Comparison of ENCODE assay signal across 23 mouse cellular contexts in the genomic region with DNA sequence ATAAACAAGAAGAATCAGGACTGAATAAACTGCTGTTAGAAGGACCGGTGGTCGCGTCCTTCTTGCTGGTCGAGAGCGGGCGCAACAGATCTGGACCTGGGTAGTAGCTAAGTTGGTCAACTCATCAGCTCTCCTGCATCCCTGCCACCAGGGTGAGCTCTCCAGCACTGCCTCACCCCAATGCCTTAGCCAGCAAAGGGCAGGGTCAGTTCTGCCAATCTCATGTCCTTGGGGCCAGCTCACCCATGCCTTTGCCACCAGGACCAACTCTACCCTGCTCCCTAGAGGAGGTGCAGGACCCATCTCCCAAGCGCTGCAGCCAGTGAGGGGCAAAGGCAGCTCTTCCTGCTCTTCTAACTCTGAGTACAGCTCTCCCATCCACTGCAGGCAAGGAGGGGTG. TPM values are rescaled to one million over a fixed set of nuclear protein-coding genes. Genes with fewer than 3 reads are reported as not detected.
DNase-seq lines count a peak whose midpoint lies in the region; ATAC-seq and TF ChIP-seq lines count a peak whose summit lies in the region.
"Had no signal": no experiment of that assay in that cellular context is flagged by ENCODE, and none has a peak within 500 bp of the region (broad histone marks: within the 10 kb centered on the region; RNA-seq: fewer than 3 reads in every experiment).

No protein-coding gene starts in this region.

- H3K27me3 ChIP-seq in heart, embryonic 12.5 days (replicated peaks), result no peaks in the 10 kb centered on the region
- H3K27me3 ChIP-seq in liver, adult 2 months (ENCODE audit: control insufficient read depth, insufficient read depth, low read length), result no peaks in the 10 kb centered on the region
- H3K27me3 ChIP-seq in neural tube, embryonic 15.5 days (replicated peaks), result no peaks in the 10 kb centered on the region
- H3K27me3 ChIP-seq: heart, embryonic 13.5 days; hindbrain, embryonic 15.5 days; intestine, embryonic 15.5 days; limb, embryonic 15.5 days; neural tube, embryonic 12.5 days; Patski had no signal

- H3K36me3 ChIP-seq in heart, embryonic 12.5 days, result no peaks in the 10 kb centered on the region
- no peaks in the 10 kb centered on the region for H3K36me3 ChIP-seq in liver, adult 2 months (ENCODE audit: control insufficient read depth, insufficient read depth, low read length)
- no peaks in the 10 kb centered on the region for H3K36me3 ChIP-seq in neural tube, embryonic 15.5 days
- H3K36me3 ChIP-seq: forebrain, embryonic 10.5 days; heart, embryonic 13.5 days; hindbrain, embryonic 15.5 days; intestine, embryonic 15.5 days; limb, embryonic 15.5 days; neural tube, embryonic 12.5 days had no signal

- no peak for DNase-seq in heart, postnatal 36 days
- DNase-seq in liver, adult 2 months (ENCODE audit: extremely low read depth, low read depth, low spot score), result peak; percentile 38
- DNase-seq in spleen, adult 18-20 months, result no peak
- DNase-seq in right cerebral cortex, postnatal 14 days, result no peak
- DNase-seq: cerebellum, adult 11 months; cerebellum, postnatal 14 days; forebrain, postnatal 0 days; lung, postnatal 10 days; right cerebral cortex, adult 18-20 months; thymus, adult 2 months had no signal

- TF ChIP-seq POLR2A in bone marrow, adult 2 months (IDR thresholded peaks at IDR 0.05; ENCODE audit: borderline replicate concordance, control insufficient read depth, low read depth, low read length), result no peak
- TF ChIP-seq POLR2A in liver, adult 2 months (IDR thresholded peaks at IDR 0.05; ENCODE audit: extremely low read depth, insufficient read depth, low read length), result no peak

- no peak overlapping the region for H3K27ac ChIP-seq in heart, embryonic 12.5 days (ENCODE audit: poor library complexity, severe bottlenecking)
- no peak overlapping the region for H3K27ac ChIP-seq in bone marrow, adult 2 months (ENCODE audit: control insufficient read depth, insufficient read depth, low read depth, low read length, poor library complexity)
- H3K27ac ChIP-seq in liver, adult 2 months (replicated peaks; ENCODE audit: insufficient read depth, low read depth, low read length), result no peak overlapping the region
- H3K27ac ChIP-seq in neural tube, embryonic 15.5 days (replicated peaks), result no peak overlapping the region
- H3K27ac ChIP-seq: forebrain, embryonic 10.5 days; heart, embryonic 13.5 days; hindbrain, embryonic 15.5 days; intestine, embryonic 15.5 days; kidney, postnatal 0 days; layer of hippocampus, adult 2 months; limb, embryonic 15.5 days; neural tube, embryonic 12.5 days had no signal

- no peaks in the 10 kb centered on the region for H3K9me3 ChIP-seq in heart, embryonic 12.5 days (replicated peaks)
- H3K9me3 ChIP-seq in neural tube, embryonic 15.5 days (replicated peaks), result no peaks in the 10 kb centered on the region
- H3K9me3 ChIP-seq: forebrain, embryonic 10.5 days; heart, embryonic 13.5 days; hindbrain, embryonic 15.5 days; intestine, embryonic 15.5 days; limb, embryonic 15.5 days; neural tube, embryonic 12.5 days had no signal

- H3K4me1 ChIP-seq in heart, embryonic 12.5 days (replicated peaks), result no peaks in the 10 kb centered on the region
- H3K4me1 ChIP-seq in bone marrow, adult 2 months (ENCODE audit: control insufficient read depth, insufficient read depth, low read length), result no peaks in the 10 kb centered on the region
- H3K4me1 ChIP-seq in liver, adult 2 months (ENCODE audit: control insufficient read depth, insufficient read depth, low read length), result no peaks in the 10 kb centered on the region
- H3K4me1 ChIP-seq in neural tube, embryonic 15.5 days, result no peaks in the 10 kb centered on the region
- H3K4me1 ChIP-seq: heart, embryonic 13.5 days; hindbrain, embryonic 15.5 days; intestine, embryonic 15.5 days; limb, embryonic 15.5 days; neural tube, embryonic 12.5 days had no signal

- no peak overlapping the region for H3K4me3 ChIP-seq in heart, embryonic 12.5 days
- no peak overlapping the region for H3K4me3 ChIP-seq in bone marrow, adult 2 months (replicated peaks; ENCODE audit: control insufficient read depth, low read depth, low read length)
- no peak overlapping the region for H3K4me3 ChIP-seq in liver, adult 2 months (ENCODE audit: insufficient read depth, low read depth, low read length)
- H3K4me3 ChIP-seq in neural tube, embryonic 15.5 days (replicated peaks), result no peak overlapping the region
- H3K4me3 ChIP-seq: forebrain, embryonic 10.5 days; heart, embryonic 13.5 days; hindbrain, embryonic 15.5 days; intestine, embryonic 15.5 days; layer of hippocampus, adult 2 months; limb, embryonic 15.5 days; neural tube, embryonic 12.5 days had no signal

- 0 out of 2 replicates have a peak, but pooled peaks have one; percentile 13 for TF ChIP-seq CTCF in bone marrow, adult 2 months (IDR thresholded peaks at IDR 0.05; ENCODE audit: control insufficient read depth, insufficient read depth, low read length)
- TF ChIP-seq CTCF in liver, adult 2 months (IDR thresholded peaks at IDR 0.05; ENCODE audit: low read depth, low read length), result peak; percentile 38; the same call in 1 of the 2 replicates

- ATAC-seq in heart, embryonic 12.5 days (ENCODE audit: insufficient number of reproducible peaks, low FRiP score), result 0 out of 2 replicates have a peak, but pooled peaks have one; percentile 29
- ATAC-seq in megakaryocyte-erythroid progenitor cell, adult 5-6 weeks (replicated peaks; ENCODE audit: low FRiP score, low TSS enrichment, poor library complexity, severe bottlenecking), result 0 out of 2 replicates have a peak, but pooled peaks have one; percentile 44
- ATAC-seq in neural tube, embryonic 15.5 days (ENCODE audit: low FRiP score), result no peak
- ATAC-seq: forebrain, postnatal 0 days; intestine, embryonic 15.5 days; Patski had no signal

- no peak overlapping the region for H3K9ac ChIP-seq in heart, embryonic 12.5 days
- no peak overlapping the region for H3K9ac ChIP-seq in liver, adult 2 months (ENCODE audit: low read depth, low read length)
- no peak overlapping the region for H3K9ac ChIP-seq in neural tube, embryonic 15.5 days (replicated peaks)
- H3K9ac ChIP-seq: forebrain, postnatal 0 days; heart, embryonic 13.5 days; hindbrain, embryonic 15.5 days; intestine, embryonic 15.5 days; limb, embryonic 15.5 days; neural tube, embryonic 12.5 days had no signal

- no peak overlapping the region for H3K4me2 ChIP-seq in heart, embryonic 12.5 days
- H3K4me2 ChIP-seq in neural tube, embryonic 15.5 days, result no peak overlapping the region
- H3K4me2 ChIP-seq: heart, embryonic 13.5 days; hindbrain, embryonic 15.5 days; intestine, embryonic 15.5 days; limb, embryonic 15.5 days; neural tube, embryonic 12.5 days had no signal

- intact Hi-C loops in heart, postnatal 36 days (cut with DNase I), result no loop called here

- H3K79me2 ChIP-seq in liver, adult 2 months (ENCODE audit: control insufficient read depth, insufficient read depth, low read length), result no peaks in the 10 kb centered on the region

- WGBS in heart, embryonic 12.5 days, result 92% methylated on average over 7 of the region's 7 CpGs
- WGBS in bone marrow, adult 2 months, result 95% methylated on average over 7 of the region's 7 CpGs
- WGBS in liver, adult 2 months, result 91% methylated on average over 7 of the region's 7 CpGs
- WGBS in neural tube, embryonic 15.5 days, result 97% methylated on average over 7 of the region's 7 CpGs

RNA-seq across cellular contexts. Expression of a gene that starts 52.2 kb away (rescaled TPM):
- 31.0 and 31.9 TPM in 2 replicates for polyA plus RNA-seq in heart, embryonic 12.5 days (2016; fragmentation: Nextera tagmentation; extraction: Ambion mirVana)
- total RNA-seq in heart, postnatal 36 days (2021), result 10 to 100 TPM; 21.1 to 28.3 TPM
- polyA plus RNA-seq in bone marrow, adult 2 months (2011; ENCODE audit: insufficient read depth, insufficient read length, low replicate concordance, missing spikeins), result 104 and 112 TPM in 2 replicates
- 12.4 and 16.9 TPM in 2 replicates for total RNA-seq in liver, adult 2 months (2014; rRNA removed)
- 7.3 and 9.0 TPM in 2 replicates for polyA plus RNA-seq in liver, adult 2 months (2012; rRNA removed)
- total RNA-seq in megakaryocyte-erythroid progenitor cell, adult 5-6 weeks (2014; fragmentation: Nextera tagmentation), result 58.7 and 90.2 TPM in 2 replicates
- total RNA-seq in megakaryocyte-erythroid progenitor cell, adult 5-6 weeks (2017), result 54.9 and 57.5 TPM in 2 replicates
- polyA plus RNA-seq in neural tube, embryonic 15.5 days (2015; fragmentation: Nextera tagmentation; extraction: Ambion mirVana), result 106 and 113 TPM in 2 replicates
